Mouse (Mus musculus) limb, embryonic 13.5 days (tissue): ENCODE data around the gene Ppp5c. TPM values are rescaled to one million over a fixed set of nuclear protein-coding genes. Genes with fewer than 3 reads are reported as not detected.

Experiments
- ATAC-seq: fragments of 200-750 bp; cut with Nextera tagmentation; 2 replicates; pipeline ENCODE4 v1.8.0; 2017; ENCODE audit warnings: low read depth, moderate number of reproducible peaks, moderate TSS enrichment; ENCODE audit not compliant: low FRiP score
- H3K27ac ChIP-seq: fragments of 300-500 bp; sonication (generic); 2 replicates; pipeline ENCODE4 v1.5.1; 2015; ENCODE audit warnings: inconsistent platforms, mild to moderate bottlenecking, moderate library complexity
- H3K27me3 ChIP-seq: fragments of 300-500 bp; sonication (generic); 2 replicates; pipeline ENCODE4 v1.6.1; 2015; ENCODE audit warnings: mild to moderate bottlenecking, inconsistent platforms
- H3K36me3 ChIP-seq: fragments of 300-500 bp; sonication (generic); 2 replicates; pipeline ENCODE4 v1.6.1; 2015; ENCODE audit warnings: inconsistent platforms, mild to moderate bottlenecking, moderate library complexity
- H3K4me1 ChIP-seq: fragments of 300-500 bp; sonication (generic); 2 replicates; pipeline ENCODE4 v1.6.1; 2015; ENCODE audit warnings: inconsistent platforms
- H3K4me2 ChIP-seq: fragments of 300-500 bp; sonication (generic); replicated peaks from 2 replicates; pipeline ENCODE4 v1.6.1; 2015; ENCODE audit warnings: inconsistent platforms, mild to moderate bottlenecking, moderate library complexity
- H3K4me3 ChIP-seq: fragments of 300-500 bp; sonication (generic); 2 replicates; pipeline ENCODE4 v1.5.1; 2015; ENCODE audit warnings: moderate library complexity, mild to moderate bottlenecking, inconsistent platforms
- H3K9ac ChIP-seq: fragments of 300-500 bp; sonication (generic); 2 replicates; pipeline ENCODE4 v1.6.1; 2015; ENCODE audit warnings: mild to moderate bottlenecking, inconsistent platforms
- H3K9me3 ChIP-seq: fragments of 300-500 bp; sonication (generic); 2 replicates; pipeline ENCODE4 v1.6.1; 2016; ENCODE audit warnings: inconsistent platforms
- WGBS: fragments of 180-500 bp; shearing (Covaris S2); methylation state at CpG from one replicate; pipeline ENCODE4 v1.1.7; 2015; 5-methylcytosine and 5-hydroxymethylcytosine counted together
- polyA plus RNA-seq: library from polyadenylated mRNA; unstranded; fragments of >200 nt; fragmentation: Nextera tagmentation; extraction: Ambion mirVana; gene quantifications from 2 replicates; pipeline ENCODE4 v1.2.1, GENCODE M21; 2015

Ppp5c gene
- polyA plus RNA-seq, 1 experiment from 2014 or later: 118 TPM

- Histone ChIP-seq H3K36me3 (0 out of 2 replicates have a peak, but pooled peaks cover 2% of the 10 kb centered on the region), H3K4me3 (peak overlapping the region; percentile 61), H3K4me2 (peak overlapping the region; percentile 77), H3K9ac (peak overlapping the region; percentile 53), H3K27ac (peak overlapping the region; percentile 95), H3K27me3 (no peaks in the 10 kb centered on the region), H3K9me3 (no peaks in the 10 kb centered on the region), H3K4me1 (peaks cover 70% of the 10 kb centered on the region)
- 28% methylated on average over 9 of the region's 9 CpGs for WGBS
- ATAC-seq: no peak
These were observed 32.5 kb upstream of the Ppp5c start for GRCm38 (mm10) chr7:17060031-17060781.

GRCm38 (mm10) chr7:17059463-17059844 is 31.7 kb upstream of the Ppp5c start:
- Histone ChIP-seq H3K4me2 (peak overlapping the region; percentile 77), H3K4me3 (peak overlapping the region; percentile 61), H3K36me3 (peaks cover 7% of the 10 kb centered on the region), H3K9ac (no peak overlapping the region), H3K27ac (peak overlapping the region; percentile 95), H3K9me3 (no peaks in the 10 kb centered on the region), H3K4me1 (peaks cover 70% of the 10 kb centered on the region), H3K27me3 (no peaks in the 10 kb centered on the region)
- 79% methylated on average over 3 of the region's 3 CpGs for WGBS
- no peak for ATAC-seq

DNA sequence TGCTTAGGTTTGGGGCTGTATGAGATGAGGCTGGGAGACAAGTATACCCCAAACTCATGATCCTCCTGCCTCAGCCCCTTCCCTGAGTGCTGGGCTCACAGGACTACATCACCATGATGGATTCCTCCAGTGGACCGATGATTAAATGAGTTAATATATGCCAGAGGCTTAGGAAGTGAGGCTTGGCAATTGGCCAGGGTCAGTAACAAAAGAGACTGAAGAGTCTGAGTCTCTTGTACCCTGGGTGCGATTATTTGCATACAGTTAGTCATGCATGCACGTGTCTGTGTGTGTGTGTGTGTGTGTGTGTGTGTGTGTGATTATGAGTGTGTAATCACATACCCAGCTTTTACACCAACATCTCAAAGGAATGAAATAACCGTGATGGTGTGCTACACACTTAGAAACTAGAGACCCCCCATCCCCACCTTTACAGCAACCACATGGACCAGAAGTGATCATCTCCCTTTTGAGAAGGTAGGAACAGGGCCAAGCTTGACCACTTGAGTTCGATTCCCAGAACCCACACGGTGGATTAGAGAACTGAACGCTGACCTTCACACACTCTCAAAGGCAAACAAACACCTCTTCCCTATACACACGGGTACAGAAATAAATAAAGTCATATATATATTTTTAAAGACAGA is 31.2 kb upstream of the Ppp5c start:
- ATAC-seq: no peak
- Histone ChIP-seq H3K27me3 (no peaks in the 10 kb centered on the region), H3K9me3 (no peaks in the 10 kb centered on the region), H3K4me1 (peaks cover 70% of the 10 kb centered on the region), H3K4me2 (peak overlapping the region; percentile 77), H3K36me3 (peaks cover 12% of the 10 kb centered on the region), H3K4me3 (peak overlapping the region; percentile 26; the same call in 1 of the 2 replicates), H3K27ac (peak overlapping the region; percentile 95), H3K9ac (peak overlapping the region; percentile 48; the same call in 1 of the 2 replicates)
- 55% methylated on average over 8 of the region's 8 CpGs for WGBS

DNA sequence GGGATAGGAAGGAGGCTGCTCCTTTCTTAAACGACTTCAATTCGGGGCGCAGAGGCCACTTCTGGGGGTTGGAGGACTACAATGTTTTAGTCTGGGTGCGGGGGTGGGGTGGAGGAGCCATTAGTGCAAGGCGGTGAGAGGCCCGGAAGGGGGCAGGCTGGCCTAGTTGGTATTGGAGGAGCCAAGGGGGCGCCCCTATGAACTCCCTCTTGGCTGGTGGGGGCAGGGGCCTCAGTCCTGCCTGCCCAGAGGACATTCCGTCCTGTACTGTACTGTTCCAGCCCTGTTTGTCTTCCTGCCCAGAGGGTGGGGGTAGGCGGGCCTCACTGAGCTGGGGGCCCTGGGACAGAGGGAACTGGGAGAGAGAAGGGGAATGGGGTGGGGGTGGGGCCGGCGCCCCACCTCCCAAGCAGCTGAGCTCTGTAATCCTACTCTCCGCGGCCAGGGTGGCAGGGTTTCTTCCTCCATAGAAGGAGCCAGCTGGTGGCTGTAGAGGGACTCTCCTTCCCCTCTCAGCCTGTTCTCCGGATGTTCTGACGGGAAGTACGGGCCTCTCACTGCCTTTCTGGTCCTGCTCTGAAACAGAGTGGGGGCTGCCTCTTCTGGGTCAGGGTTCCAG is 30.5 kb upstream of the Ppp5c start:
- Histone ChIP-seq H3K27me3 (no peaks in the 10 kb centered on the region), H3K4me3 (peak overlapping the region; percentile 26), H3K9ac (peak overlapping the region; percentile 48), H3K4me2 (peak overlapping the region; percentile 77), H3K9me3 (no peaks in the 10 kb centered on the region), H3K36me3 (peaks cover 20% of the 10 kb centered on the region), H3K4me1 (peaks cover 70% of the 10 kb centered on the region), H3K27ac (peak overlapping the region; percentile 95)
- WGBS: 2% methylated on average over 16 of the region's 16 CpGs
- peak; percentile 72 for ATAC-seq

DNA sequence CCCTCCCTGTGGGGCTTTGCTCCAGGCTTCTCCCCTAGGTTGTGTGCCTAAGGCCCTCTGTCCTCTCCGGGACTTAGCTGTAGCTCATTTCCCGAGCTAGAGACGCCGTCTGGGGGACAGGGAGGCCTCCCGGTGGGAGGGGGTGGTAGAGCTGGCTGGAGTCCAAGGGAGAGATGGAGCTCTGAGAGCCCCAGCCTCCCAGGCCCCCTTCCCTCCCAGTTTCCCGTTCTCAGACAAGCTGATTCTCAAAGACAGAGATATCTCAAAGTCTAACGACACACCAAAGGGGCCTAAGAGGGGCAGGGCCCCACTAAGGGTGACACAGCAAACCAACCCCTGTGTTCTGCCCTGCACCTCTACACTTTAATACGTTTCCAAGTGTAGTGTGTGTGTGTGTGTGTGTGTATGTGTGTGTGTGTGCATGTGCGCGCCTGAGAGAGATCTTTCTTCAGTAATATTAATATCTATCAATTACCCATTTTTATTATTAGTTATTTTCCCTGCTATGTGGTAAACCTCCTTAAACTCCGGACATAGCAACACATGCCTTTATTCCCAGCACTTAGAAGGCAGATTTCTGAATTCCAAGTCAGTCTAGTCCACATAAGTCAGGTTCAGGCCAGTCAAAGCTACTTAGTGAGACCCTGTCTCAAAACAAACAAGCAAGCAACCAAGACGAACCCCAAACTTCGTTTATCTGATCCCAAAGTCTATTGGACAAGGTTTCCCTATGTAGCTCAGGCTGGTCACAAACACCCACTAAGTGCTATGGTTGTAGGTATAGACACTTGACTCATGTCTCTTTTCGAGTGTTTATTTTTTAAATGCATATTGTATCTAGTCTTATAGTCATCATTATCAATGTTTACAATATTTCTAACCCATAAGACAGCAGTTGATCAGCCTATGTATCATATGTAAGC is 29.1 kb upstream of the Ppp5c start:
- H3K36me3 ChIP-seq: peaks cover 25% of the 10 kb centered on the region
- WGBS: 30% methylated on average over 14 of the region's 14 CpGs

GRCm38 (mm10) chr7:17056081-17056581 is 28.4 kb upstream of the Ppp5c start:
- 1% methylated on average over 42 of the region's 42 CpGs for WGBS
- no peaks in the 10 kb centered on the region for H3K27me3 ChIP-seq
- H3K36me3 ChIP-seq: peaks cover 29% of the 10 kb centered on the region
- peak overlapping the region; percentile 89 for H3K4me2 ChIP-seq
- peak overlapping the region; percentile 50 for H3K4me3 ChIP-seq
- H3K27ac ChIP-seq: peak overlapping the region; percentile 92
- H3K4me1 ChIP-seq: peaks cover 57% of the 10 kb centered on the region
- peak; percentile 70 for ATAC-seq
- H3K9ac ChIP-seq: peak overlapping the region; percentile 62
- no peaks in the 10 kb centered on the region for H3K9me3 ChIP-seq

More for the DNA sequence above, 29.1 kb upstream of the Ppp5c start:
- Histone ChIP-seq H3K27ac (peak overlapping the region; percentile 92), H3K9ac (peak overlapping the region; percentile 62), H3K9me3 (no peaks in the 10 kb centered on the region), H3K4me3 (peak overlapping the region; percentile 50), H3K27me3 (no peaks in the 10 kb centered on the region), H3K4me1 (peaks cover 64% of the 10 kb centered on the region), H3K4me2 (peak overlapping the region; percentile 89)
- no peak for ATAC-seq

DNA sequence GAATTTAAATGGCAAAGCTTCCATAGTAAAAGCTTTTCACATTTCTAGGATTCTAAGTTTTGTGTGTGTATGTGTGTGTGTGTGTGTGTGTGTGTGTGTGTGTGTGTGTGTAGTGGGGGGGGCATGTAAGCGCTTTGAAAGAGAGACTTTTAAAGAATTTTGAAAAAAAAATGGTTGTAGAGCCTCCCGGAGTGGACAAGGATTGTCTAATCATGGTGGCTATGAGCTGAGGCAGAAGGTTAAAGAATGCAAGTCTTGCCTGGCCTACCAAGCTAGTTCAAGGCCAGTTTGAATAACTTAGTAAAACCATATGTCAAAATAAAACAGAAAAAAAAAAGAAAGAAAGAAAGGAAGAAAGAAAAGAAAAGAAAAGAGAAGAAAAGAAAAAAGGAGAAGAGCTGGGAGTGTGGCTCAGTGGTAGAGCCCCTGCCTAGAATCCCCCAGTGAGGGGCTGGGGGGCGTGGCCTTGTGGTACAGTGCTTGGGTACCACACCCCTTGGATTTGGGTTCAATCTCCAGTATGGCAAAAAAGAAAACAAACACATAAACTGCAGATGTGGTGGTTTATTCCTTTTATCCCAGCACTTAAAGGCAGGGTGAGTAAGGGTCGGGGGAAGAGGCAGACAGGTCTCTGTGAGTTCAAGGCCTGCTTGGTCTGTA is 27.7 kb upstream of the Ppp5c start:
- no peak for ATAC-seq
- peaks cover 32% of the 10 kb centered on the region for H3K36me3 ChIP-seq
- WGBS: 92% methylated on average over 4 of the region's 4 CpGs
- H3K27ac ChIP-seq: no peak overlapping the region
- peak overlapping the region; percentile 50 for H3K4me3 ChIP-seq
- H3K9me3 ChIP-seq: no peaks in the 10 kb centered on the region
- no peak overlapping the region for H3K9ac ChIP-seq
- H3K4me2 ChIP-seq: peak overlapping the region; percentile 89
- no peaks in the 10 kb centered on the region for H3K27me3 ChIP-seq
- H3K4me1 ChIP-seq: peaks cover 49% of the 10 kb centered on the region

GRCm38 (mm10) chr7:17054325-17054989 is 26.7 kb upstream of the Ppp5c start:
- Histone ChIP-seq H3K4me2 (no peak overlapping the region), H3K4me3 (no peak overlapping the region), H3K27me3 (no peaks in the 10 kb centered on the region), H3K9ac (no peak overlapping the region), H3K36me3 (peaks cover 40% of the 10 kb centered on the region), H3K9me3 (no peaks in the 10 kb centered on the region), H3K27ac (no peak overlapping the region), H3K4me1 (peaks cover 40% of the 10 kb centered on the region)
- 86% methylated on average over 16 of the region's 16 CpGs for WGBS
- no peak for ATAC-seq

DNA sequence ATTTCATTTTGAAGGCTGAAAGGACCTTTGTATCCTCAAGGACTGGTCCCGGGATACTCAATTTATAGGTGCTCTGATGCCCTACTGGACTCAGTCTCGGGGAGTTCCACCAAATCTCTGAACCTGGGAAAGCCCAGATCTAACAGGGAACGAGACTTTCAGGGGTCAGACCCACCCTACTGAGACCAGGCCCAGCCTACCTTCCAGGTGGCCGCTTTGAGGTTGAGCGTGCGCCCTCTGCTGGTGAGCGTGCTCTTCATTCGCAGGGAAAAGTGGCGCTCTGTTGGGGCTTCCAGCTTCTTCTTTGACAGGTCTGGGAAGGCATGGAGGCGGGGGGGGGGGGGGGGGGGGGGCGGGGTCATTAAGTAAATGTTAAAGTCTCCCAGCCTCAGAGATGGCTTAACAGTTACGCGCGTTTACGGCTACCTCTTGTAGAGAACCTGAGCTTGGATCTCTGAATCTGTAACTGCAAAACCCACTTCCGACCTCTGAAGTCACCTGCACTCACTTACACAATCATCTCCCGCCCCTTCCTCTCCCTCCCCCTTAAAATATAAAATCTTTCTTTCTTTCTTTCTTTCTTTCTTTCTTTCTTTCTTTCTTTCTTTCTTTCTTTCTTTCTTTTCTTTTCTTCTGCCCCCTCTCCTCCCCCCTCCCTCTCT is 23.3 kb upstream of the Ppp5c start:
- H3K27ac ChIP-seq: no peak overlapping the region
- no peak overlapping the region for H3K4me3 ChIP-seq
- H3K9ac ChIP-seq: no peak overlapping the region
- peaks cover 6% of the 10 kb centered on the region for H3K4me1 ChIP-seq
- H3K27me3 ChIP-seq: no peaks in the 10 kb centered on the region
- 6% methylated on average over 17 of the region's 17 CpGs for WGBS
- peak; percentile 57; the same call in 1 of the 2 replicates for ATAC-seq
- no peaks in the 10 kb centered on the region for H3K9me3 ChIP-seq
- H3K4me2 ChIP-seq: no peak overlapping the region
- peaks cover 68% of the 10 kb centered on the region for H3K36me3 ChIP-seq

GRCm38 (mm10) chr7:17050491-17050890 is 22.8 kb upstream of the Ppp5c start:
- Histone ChIP-seq H3K4me1 (0 out of 2 replicates have a peak, but pooled peaks cover under 1% of the 10 kb centered on the region), H3K9ac (no peak overlapping the region), H3K27me3 (no peaks in the 10 kb centered on the region), H3K4me2 (no peak overlapping the region), H3K36me3 (peaks cover 67% of the 10 kb centered on the region), H3K27ac (no peak overlapping the region), H3K4me3 (no peak overlapping the region), H3K9me3 (no peaks in the 10 kb centered on the region)
- 70% methylated on average over 11 of the region's 11 CpGs for whole genome bisulfite sequencing
- no peak for ATAC-seq
